Mouse (Mus musculus) limb, embryonic 12.5 days (tissue): ENCODE measurements at regions not wholly inside any gene's neighbourhood (a gene's known extent, or its start where the extent isn't known, plus 50 kb on each side); places are given as distances from the start of the nearest gene placed in this dataset.
"Not testable (repeated sequence)": the region's sequence is repeated elsewhere in the genome, so short reads cannot be mapped to it uniquely, and the experiment has no call there.

Source experiments
- ATAC-seq: fragments of 200-750 bp; cut with Nextera tagmentation; 2 replicates; pipeline ENCODE4 v1.8.0; 2017; ENCODE audit warnings: low read depth, moderate TSS enrichment; ENCODE audit not compliant: insufficient number of reproducible peaks, insufficient read depth, low FRiP score, low TSS enrichment
- H3K27ac ChIP-seq: fragments of 300-500 bp; sonication (generic); 2 replicates; pipeline ENCODE4 v1.5.1; 2016; ENCODE audit warnings: mild to moderate bottlenecking, moderate library complexity
- H3K27me3 ChIP-seq: fragments of 300-500 bp; sonication (generic); 2 replicates; pipeline ENCODE4 v1.6.1; 2016; ENCODE audit warnings: mild to moderate bottlenecking, moderate library complexity
- H3K36me3 ChIP-seq: fragments of 300-500 bp; sonication (generic); 2 replicates; pipeline ENCODE4 v1.6.1; 2016; ENCODE audit warnings: mild to moderate bottlenecking, moderate library complexity
- H3K4me1 ChIP-seq: fragments of 300-500 bp; sonication (generic); replicated peaks from 2 replicates; pipeline ENCODE4 v1.6.1; 2016
- H3K4me2 ChIP-seq: fragments of 300-500 bp; sonication (generic); 2 replicates; pipeline ENCODE4 v1.6.1; 2016; ENCODE audit warnings: mild to moderate bottlenecking, moderate library complexity
- H3K4me3 ChIP-seq: fragments of 300-500 bp; sonication (generic); replicated peaks from 2 replicates; pipeline ENCODE4 v1.5.1; 2016; ENCODE audit warnings: mild to moderate bottlenecking
- H3K9ac ChIP-seq: fragments of 300-500 bp; sonication (generic); replicated peaks from 2 replicates; pipeline ENCODE4 v1.6.1; 2016; ENCODE audit warnings: mild to moderate bottlenecking, moderate library complexity
- H3K9me3 ChIP-seq: fragments of 300-500 bp; sonication (generic); 2 replicates; pipeline ENCODE4 v1.6.1; 2016; ENCODE audit warnings: mild to moderate bottlenecking, moderate library complexity
- WGBS: fragments of 180-500 bp; shearing (Covaris S2); methylation state at CpG from one replicate; pipeline ENCODE4 v1.1.7; 2016; 5-methylcytosine and 5-hydroxymethylcytosine counted together

DNA sequence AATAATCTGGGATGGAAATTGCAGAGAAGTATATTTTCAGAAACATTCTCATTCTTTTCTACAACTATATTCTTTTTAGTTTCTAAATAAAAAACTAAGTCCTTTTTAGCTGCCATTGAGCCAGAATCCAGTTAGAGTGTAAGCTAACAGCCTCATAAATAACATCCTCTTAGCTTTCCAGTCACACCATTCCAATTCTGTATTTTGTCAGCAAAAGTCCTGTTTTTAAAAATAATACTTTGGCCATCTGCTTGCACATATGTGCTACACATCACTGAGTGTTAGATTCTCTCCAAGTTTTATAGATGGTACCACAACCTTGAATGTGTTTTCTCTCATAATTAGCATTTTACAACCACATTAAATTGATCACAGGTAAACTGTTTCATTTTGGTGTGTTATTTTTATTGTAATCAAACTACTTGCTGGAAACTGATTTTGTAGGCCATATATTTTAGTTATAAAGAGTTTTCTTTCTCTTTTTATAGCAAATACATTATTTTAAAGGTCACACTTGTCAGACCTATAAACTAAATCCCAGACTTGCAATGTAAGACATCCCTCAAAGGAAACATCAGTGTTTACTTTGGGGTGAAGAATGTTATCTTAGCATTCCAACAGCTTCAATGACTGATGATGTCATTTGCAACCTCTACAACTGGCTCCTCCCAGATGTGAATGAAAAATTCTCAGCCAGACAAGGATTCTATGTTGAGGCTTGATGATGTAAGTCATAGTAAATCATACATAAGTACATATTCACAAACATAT lies 1878.9 kb upstream of the Flrt2 start:
- no peak for ATAC-seq
- Histone ChIP-seq H3K9ac (no peak overlapping the region), H3K27ac (no peak overlapping the region), H3K9me3 (no peaks in the 10 kb centered on the region), H3K4me1 (no peaks in the 10 kb centered on the region), H3K4me2 (no peak overlapping the region), H3K27me3 (no peaks in the 10 kb centered on the region), H3K4me3 (no peak overlapping the region), H3K36me3 (no peaks in the 10 kb centered on the region)

DNA sequence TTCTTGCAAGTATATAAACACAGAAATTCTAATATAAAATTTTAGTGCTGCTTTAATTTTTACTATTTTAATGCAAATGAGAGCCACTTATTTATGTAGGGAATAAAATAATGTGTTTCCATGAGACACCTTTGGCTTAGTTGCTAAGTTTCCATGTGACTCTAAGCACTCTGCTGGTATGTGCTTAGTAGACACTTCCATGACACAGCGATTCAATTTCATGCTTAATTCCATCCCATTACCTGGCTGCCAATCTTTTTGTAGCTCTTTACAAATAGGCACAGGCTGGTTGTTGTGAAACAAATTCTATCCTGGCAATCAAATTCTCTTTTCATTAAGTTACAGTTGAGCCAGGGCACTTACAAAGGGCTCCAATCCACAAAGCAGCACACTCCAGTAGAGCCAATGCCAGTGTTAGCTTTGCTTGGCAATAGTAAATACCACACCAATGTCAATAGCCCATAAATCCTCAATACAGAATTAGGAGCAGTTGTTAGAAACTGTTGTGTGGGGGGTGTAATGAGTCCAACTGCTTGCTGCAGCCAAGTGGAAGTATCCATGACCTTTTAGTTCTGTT lies 1841.0 kb upstream of the Flrt2 start:
- H3K27me3 ChIP-seq = no peaks in the 10 kb centered on the region
- ATAC-seq = no peak
- WGBS = 73% methylated on average over 1 of the region's 1 CpGs

DNA sequence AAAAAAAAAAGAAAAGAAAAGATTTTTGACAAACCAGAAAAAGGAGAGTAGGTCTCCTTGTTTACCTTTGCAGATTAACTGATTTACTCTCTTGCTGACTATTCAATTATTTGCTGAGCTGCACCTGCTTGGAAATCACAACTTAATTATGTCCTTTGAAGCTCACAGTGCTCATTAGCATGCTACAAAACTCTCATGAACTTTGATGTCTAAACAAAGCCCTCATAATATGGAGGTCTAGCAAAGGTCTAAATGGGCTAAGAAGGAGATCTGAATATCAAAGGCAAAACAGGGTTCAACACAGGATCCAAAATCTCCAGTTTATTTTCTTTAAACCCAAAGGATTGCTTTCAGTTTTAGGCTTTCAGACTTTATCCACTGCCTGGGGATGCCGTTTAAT lies 1840.4 kb upstream of the Flrt2 start:
- H3K4me1 ChIP-seq = 0 out of 2 replicates have a peak, but pooled peaks cover 2% of the 10 kb centered on the region
- WGBS = 44% methylated on average over 1 of the region's 1 CpGs
- no peak overlapping the region for H3K9ac ChIP-seq
- no peaks in the 10 kb centered on the region; the same call in 1 of the 2 replicates for H3K9me3 ChIP-seq
- no peak overlapping the region for H3K4me3 ChIP-seq
- no peaks in the 10 kb centered on the region for H3K36me3 ChIP-seq
- no peak overlapping the region for H3K4me2 ChIP-seq
- H3K27ac ChIP-seq = no peak overlapping the region
- no peaks in the 10 kb centered on the region for H3K27me3 ChIP-seq
- no peak for ATAC-seq

More for the DNA sequence above, 1841.0 kb upstream of the Flrt2 start:
- H3K36me3 ChIP-seq = no peaks in the 10 kb centered on the region
- H3K4me2 ChIP-seq = no peak overlapping the region
- H3K4me1 ChIP-seq = 0 out of 2 replicates have a peak, but pooled peaks cover 2% of the 10 kb centered on the region
- H3K9me3 ChIP-seq = no peaks in the 10 kb centered on the region; the same call in 1 of the 2 replicates
- no peak overlapping the region for H3K4me3 ChIP-seq
- no peak overlapping the region for H3K27ac ChIP-seq
- H3K9ac ChIP-seq = no peak overlapping the region

DNA sequence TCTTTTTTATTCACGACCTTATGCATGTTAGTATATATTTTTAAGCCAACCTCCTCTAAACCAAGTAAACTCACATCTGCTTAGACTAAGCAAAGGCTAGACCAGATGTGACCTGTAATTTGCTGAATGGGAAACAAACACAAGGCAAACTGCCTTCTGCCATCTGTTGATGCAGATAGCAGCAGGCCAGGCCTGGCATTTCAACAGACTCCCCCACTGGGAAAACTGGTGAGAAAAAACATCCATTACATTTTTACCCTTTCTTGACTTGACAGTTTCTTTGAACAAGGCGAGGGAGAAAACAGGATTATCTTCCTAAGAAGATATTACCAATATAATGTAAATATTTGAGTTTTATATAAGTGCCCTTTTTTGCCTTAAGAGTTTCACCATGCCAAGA lies 1806.1 kb upstream of the Flrt2 start:
- H3K27ac ChIP-seq = no peak overlapping the region
- H3K4me2 ChIP-seq = no peak overlapping the region
- no peaks in the 10 kb centered on the region for H3K9me3 ChIP-seq
- no peaks in the 10 kb centered on the region for H3K27me3 ChIP-seq
- no peaks in the 10 kb centered on the region for H3K4me1 ChIP-seq
- no peak for ATAC-seq
- H3K4me3 ChIP-seq = no peak overlapping the region
- H3K36me3 ChIP-seq = no peaks in the 10 kb centered on the region
- no peak overlapping the region for H3K9ac ChIP-seq
- 73% methylated on average over 2 of the region's 2 CpGs for WGBS

DNA sequence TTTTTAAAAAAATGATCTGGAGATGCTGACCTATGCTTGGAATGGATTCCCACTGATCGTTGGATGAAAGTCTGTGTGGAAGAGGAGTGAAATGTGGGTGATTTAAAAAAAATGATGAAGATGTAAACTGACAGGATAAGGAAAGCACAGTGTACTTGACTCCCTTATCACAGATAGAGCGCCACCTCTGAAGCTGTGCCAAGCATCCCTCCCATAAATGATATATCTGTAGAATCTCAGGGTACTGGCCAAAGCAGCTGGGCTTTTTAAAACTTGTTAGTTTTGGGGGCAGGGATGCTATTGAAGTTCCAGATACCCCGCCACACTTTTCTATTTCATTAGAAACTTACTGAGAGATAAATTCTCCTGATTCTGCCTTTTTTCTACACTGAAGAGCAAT lies 1801.9 kb upstream of the Flrt2 start:
- WGBS = 87% methylated on average over 3 of the region's 3 CpGs
- Histone ChIP-seq H3K4me2 (no peak overlapping the region), H3K27me3 (no peaks in the 10 kb centered on the region), H3K36me3 (no peaks in the 10 kb centered on the region), H3K4me3 (no peak overlapping the region), H3K4me1 (no peaks in the 10 kb centered on the region), H3K9ac (no peak overlapping the region), H3K27ac (no peak overlapping the region), H3K9me3 (no peaks in the 10 kb centered on the region)
- ATAC-seq = no peak

DNA sequence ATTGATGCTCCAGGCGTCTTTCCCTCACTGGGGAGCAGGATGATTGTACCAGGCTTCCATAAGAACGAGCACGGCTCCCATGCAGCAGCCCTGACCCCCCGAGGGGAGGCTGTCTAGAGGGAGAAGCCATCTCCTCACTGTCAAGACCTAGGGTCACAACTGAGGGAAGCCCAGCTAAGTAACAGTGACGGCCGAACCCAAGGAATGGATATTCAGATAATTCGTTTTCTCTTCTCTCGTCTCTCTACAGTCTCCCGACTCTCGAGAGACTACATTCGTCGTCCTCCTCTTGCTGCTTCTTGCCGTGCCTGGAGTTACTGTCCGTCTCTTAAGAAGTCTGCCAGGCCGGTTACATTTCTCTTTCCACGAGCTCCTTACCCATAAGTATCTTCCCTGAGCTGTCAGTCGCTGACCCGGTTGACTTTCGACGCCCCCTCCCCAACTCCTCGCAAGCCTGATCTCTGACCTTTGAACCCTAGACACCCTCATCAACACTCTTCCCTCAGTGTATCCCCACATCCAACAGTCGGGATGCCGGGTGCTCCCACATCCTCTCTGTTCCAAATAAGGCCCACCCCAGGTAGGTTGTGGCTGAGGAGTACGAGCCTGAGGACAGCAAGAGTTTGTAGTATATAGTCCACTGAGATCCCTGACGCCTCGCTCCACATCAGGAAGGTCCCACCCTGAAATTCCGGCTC lies 1763.3 kb upstream of the Flrt2 start:
- H3K4me1 ChIP-seq, H3K4me2 ChIP-seq, H3K27me3 ChIP-seq, H3K27ac ChIP-seq, H3K4me3 ChIP-seq, H3K9ac ChIP-seq, H3K9me3 ChIP-seq, H3K36me3 ChIP-seq: not testable (repeated sequence)
- WGBS = 85% methylated on average over 1 of the region's 27 CpGs
- ATAC-seq = peak; percentile 59

DNA sequence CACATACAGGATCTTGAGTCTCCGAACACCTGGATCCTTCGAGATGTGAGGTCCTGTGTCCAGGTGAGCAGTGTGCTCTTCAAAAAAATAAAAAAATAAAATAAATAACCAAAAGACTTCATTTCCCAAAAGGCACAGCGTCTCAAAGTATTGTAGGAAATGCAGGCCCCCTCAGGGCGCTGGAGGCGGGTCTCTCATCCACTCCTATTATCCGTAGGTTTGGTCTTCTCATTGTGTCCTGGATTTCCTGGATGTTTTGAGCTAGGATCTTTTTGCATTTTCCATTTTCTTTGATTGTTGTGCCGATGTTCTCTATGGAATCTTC lies 1762.8 kb upstream of the Flrt2 start:
- WGBS = 93% methylated on average over 5 of the region's 7 CpGs
- H3K4me3 ChIP-seq, H3K27ac ChIP-seq, H3K4me1 ChIP-seq, H3K36me3 ChIP-seq, H3K9me3 ChIP-seq, H3K27me3 ChIP-seq, ATAC-seq, H3K9ac ChIP-seq, H3K4me2 ChIP-seq: not testable (repeated sequence)

DNA sequence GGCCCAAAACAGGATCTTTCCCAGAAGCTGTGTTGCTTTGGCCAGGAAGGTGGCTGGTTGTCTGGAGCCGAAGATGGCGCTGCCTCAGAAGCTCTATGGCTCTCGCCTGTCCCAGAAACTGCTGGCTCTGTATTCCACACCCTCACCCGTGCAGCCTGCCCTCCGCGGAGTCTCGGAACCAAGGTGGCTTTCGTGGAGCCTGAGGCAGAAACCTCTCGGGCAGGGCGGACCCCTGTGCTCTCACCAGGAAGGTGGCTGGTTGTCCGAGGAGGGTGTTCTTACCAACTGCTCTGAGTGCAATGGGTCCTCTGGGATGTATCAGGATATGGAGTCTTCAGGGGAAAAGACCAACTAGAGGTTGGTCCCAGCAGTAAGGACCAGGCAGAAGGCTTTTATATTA lies 1761.8 kb upstream of the Flrt2 start:
- not testable (repeated sequence) for H3K9ac ChIP-seq, H3K27me3 ChIP-seq, H3K4me3 ChIP-seq, H3K9me3 ChIP-seq, H3K36me3 ChIP-seq, H3K27ac ChIP-seq, H3K4me2 ChIP-seq, H3K4me1 ChIP-seq, ATAC-seq
- WGBS = 89% methylated on average over 11 of the region's 11 CpGs

DNA sequence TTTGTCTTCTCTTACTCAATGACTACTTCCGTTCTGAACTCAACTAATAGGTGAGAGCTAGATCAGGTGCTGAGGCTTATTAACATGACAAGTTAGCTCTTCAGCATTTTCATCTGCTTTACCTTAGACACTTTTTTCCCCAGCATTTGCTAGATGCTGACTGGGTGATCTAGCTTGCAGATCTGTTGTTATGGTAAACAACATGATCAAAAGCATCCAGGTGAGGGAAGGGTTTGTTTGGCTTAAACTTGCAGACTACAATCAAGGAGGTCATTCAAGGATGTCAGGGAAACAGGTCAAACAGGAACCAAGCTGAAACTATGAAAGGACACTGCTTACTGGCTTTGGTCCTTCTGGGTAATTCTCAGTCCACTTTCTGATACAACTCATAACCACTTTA lies 1731.2 kb upstream of the Flrt2 start:
- ATAC-seq = no peak
- Histone ChIP-seq H3K27ac (no peak overlapping the region), H3K4me3 (no peak overlapping the region), H3K27me3 (no peaks in the 10 kb centered on the region), H3K4me2 (no peak overlapping the region), H3K9ac (no peak overlapping the region), H3K36me3 (no peaks in the 10 kb centered on the region), H3K9me3 (no peaks in the 10 kb centered on the region), H3K4me1 (no peaks in the 10 kb centered on the region)
- WGBS = 79% methylated on average over 1 of the region's 1 CpGs

DNA sequence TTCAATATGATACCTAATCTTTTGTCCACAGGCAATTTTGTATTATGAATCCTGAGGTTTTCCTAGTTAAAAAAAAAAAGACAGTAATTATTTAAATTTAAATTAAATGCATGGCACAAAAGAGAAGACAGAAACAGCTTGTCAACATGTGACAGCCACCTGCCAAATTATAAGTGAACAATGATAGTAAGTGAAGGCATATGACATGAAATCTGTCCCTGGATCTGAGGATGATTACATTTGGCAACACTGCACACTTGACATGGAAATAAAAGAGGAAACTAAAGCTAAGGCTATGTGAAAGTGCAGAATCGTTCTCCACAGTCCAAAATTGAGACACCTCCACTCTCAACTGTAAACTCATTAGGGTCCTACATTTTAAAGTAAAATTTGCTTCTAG lies 1710.7 kb upstream of the Flrt2 start:
- Histone ChIP-seq H3K9me3 (no peaks in the 10 kb centered on the region), H3K27me3 (no peaks in the 10 kb centered on the region), H3K4me1 (no peaks in the 10 kb centered on the region), H3K9ac (no peak overlapping the region), H3K4me3 (no peak overlapping the region), H3K27ac (no peak overlapping the region), H3K36me3 (no peaks in the 10 kb centered on the region), H3K4me2 (no peak overlapping the region)
- ATAC-seq = no peak
- 84% methylated on average over 1 of the region's 1 CpGs for WGBS

DNA sequence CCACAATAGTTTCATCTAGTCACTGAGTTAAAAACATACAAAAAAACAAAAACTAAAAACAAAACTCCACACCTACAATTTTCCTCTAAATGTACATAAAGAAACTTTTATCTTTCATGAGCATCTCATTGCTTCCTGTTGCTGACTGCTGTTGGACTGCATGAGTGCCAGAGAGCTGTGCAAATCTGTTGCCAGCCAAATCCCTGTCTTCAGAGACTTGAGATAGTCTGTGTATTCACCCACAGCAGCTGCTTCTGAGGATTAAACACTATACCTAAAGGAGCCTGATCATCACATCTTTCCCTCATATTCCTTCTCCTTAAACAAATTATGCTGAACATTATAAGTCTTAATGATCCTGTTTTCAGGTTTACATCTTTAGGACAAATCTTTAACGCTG lies 1700.5 kb upstream of the Flrt2 start:
- Histone ChIP-seq H3K4me2 (no peak overlapping the region), H3K27me3 (no peaks in the 10 kb centered on the region), H3K9me3 (no peaks in the 10 kb centered on the region), H3K9ac (no peak overlapping the region), H3K27ac (no peak overlapping the region), H3K4me3 (no peak overlapping the region), H3K36me3 (no peaks in the 10 kb centered on the region), H3K4me1 (no peaks in the 10 kb centered on the region)
- WGBS = 85% methylated on average over 1 of the region's 1 CpGs
- ATAC-seq = no peak
